Mouse (Mus musculus) kidney, adult 11 months (tissue): ENCODE measurements around the gene Fam69b.

Experiments
- DNase-seq: peaks from one replicate; pipeline ENCODE4 v3.0.0; 2022

The Fam69b gene

GRCm38 (mm10) chr2:26628792-26629437 lies 658 bp downstream of the Fam69b start:
- no peak for DNase-seq

GRCm38 (mm10) chr2:26632541-26633395 lies 4.5 kb downstream of the Fam69b start:
- no peak for DNase-seq

GRCm38 (mm10) chr2:26633953-26634530 lies 5.8 kb downstream of the Fam69b start:
- no peak for DNase-seq

GRCm38 (mm10) chr2:26634629-26635488 lies 6.6 kb downstream of the Fam69b start:
- DNase-seq, result no peak

GRCm38 (mm10) chr2:26635489-26636324 lies 7.5 kb downstream of the Fam69b start:
- DNase-seq, result no peak

GRCm38 (mm10) chr2:26636325-26636635 lies 8.0 kb downstream of the Fam69b start:
- DNase-seq, result no peak

- DNase-seq, result no peak
These were observed 9.2 kb downstream of the Fam69b start for GRCm38 (mm10) chr2:26637316-26637932.

GRCm38 (mm10) chr2:26638039-26638438 lies 9.8 kb downstream of the Fam69b start:
- DNase-seq, result no peak

- DNase-seq, result no peak
These were observed 10.3 kb downstream of the Fam69b start for GRCm38 (mm10) chr2:26638572-26638971.

GRCm38 (mm10) chr2:26639083-26639482 lies 10.8 kb downstream of the Fam69b start:
- DNase-seq, result peak; percentile 60

- peak; percentile 94 for DNase-seq
These were observed 11.9 kb downstream of the Fam69b start for GRCm38 (mm10) chr2:26639838-26640830.

GRCm38 (mm10) chr2:26641006-26641647 lies 12.9 kb downstream of the Fam69b start:
- DNase-seq, result no peak

GRCm38 (mm10) chr2:26643942-26644341 lies 15.7 kb downstream of the Fam69b start:
- DNase-seq, result no peak

- peak; percentile 81 for DNase-seq
These were observed 18.5 kb downstream of the Fam69b start for GRCm38 (mm10) chr2:26646643-26647293.

- DNase-seq, result no peak
These were observed 26.4 kb downstream of the Fam69b start for GRCm38 (mm10) chr2:26654687-26655086.

GRCm38 (mm10) chr2:26657426-26657825 lies 29.2 kb downstream of the Fam69b start:
- no peak for DNase-seq

GRCm38 (mm10) chr2:26661143-26661752 lies 33.0 kb downstream of the Fam69b start:
- DNase-seq, result no peak

- no peak for DNase-seq
These were observed 33.7 kb downstream of the Fam69b start for GRCm38 (mm10) chr2:26661768-26662508.
